Mouse (Mus musculus): ENCODE data around the gene Ttll7. TPM values are rescaled to one million over a fixed set of nuclear protein-coding genes. Genes with fewer than 3 reads are reported as not detected.
A peak's percentile ranks its signal among the peaks of the same experiment; 100 is the strongest.

The Ttll7 gene
- polyA plus RNA-seq, 1 experiment from 2014 or later, result 11.4 TPM

DNA sequence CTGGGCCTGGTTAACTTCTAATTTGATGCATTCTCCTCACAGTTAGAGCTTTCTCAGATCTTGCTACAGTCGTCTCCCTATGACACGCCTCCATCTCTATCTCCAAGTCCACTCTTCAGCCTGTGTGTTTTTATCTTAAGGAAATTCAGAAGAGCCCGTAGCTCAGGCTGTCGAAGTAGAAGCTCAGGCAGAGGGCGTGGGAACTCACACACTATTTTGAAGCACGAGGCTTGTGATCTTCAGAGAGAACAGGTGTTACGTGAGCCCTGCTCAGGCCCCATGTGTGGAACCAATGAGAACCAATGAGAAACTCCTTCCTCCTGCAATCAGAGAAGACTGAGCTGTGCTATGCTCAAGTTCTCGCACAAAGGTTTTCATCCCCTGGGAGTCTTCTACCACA lies 65.7 kb downstream of the Ttll7 start:
- no peaks in the 10 kb centered on the region for H3K9me3 ChIP-seq (replicated peaks)
- no peak overlapping the region for H3K27ac ChIP-seq (replicated peaks)
- H3K4me3 ChIP-seq (replicated peaks), result no peak overlapping the region
- H3K4me2 ChIP-seq, result no peak overlapping the region
- 0 out of 2 replicates have a peak, but pooled peaks cover 3% of the 10 kb centered on the region for H3K4me1 ChIP-seq
- no peak overlapping the region for H3K9ac ChIP-seq (replicated peaks)
- no peak for ATAC-seq (ENCODE audit: low FRiP score)
- 0 out of 2 replicates have a peak, but pooled peaks cover 2% of the 10 kb centered on the region for H3K27me3 ChIP-seq (replicated peaks)
- H3K36me3 ChIP-seq, result peaks cover 6% of the 10 kb centered on the region; the same call in 1 of the 2 replicates
- 73% methylated on average over 8 of the region's 8 CpGs for WGBS

DNA sequence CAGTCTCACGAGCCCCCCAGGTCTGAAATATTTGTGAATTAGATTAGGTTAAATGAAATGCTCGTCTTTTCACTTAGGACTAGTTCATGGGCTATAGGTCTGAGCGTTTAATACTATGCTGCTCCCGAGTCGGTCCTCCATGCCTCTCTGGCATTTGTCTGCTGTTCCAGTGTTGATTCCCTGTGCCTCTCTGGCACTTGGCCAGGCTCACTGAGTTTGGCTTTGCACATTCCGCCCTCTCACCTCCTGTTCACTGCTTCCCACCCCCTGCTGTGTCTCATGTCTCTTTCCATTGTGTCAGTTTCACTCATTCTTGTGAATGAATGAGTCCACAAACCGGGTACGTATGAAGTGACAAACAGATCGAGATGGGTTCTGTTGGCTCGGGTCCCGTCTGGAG lies 66.2 kb downstream of the Ttll7 start:
- no peak for ATAC-seq (ENCODE audit: low FRiP score)
- Histone ChIP-seq H3K9me3 (replicated peaks) (no peaks in the 10 kb centered on the region), H3K4me2 (no peak overlapping the region), H3K4me3 (replicated peaks) (no peak overlapping the region), H3K27ac (replicated peaks) (no peak overlapping the region), H3K4me1 (0 out of 2 replicates have a peak, but pooled peaks cover 3% of the 10 kb centered on the region), H3K9ac (replicated peaks) (no peak overlapping the region), H3K36me3 (peaks cover 6% of the 10 kb centered on the region; the same call in 1 of the 2 replicates), H3K27me3 (replicated peaks) (0 out of 2 replicates have a peak, but pooled peaks cover 2% of the 10 kb centered on the region)
- WGBS, result 66% methylated on average over 11 of the region's 11 CpGs

DNA sequence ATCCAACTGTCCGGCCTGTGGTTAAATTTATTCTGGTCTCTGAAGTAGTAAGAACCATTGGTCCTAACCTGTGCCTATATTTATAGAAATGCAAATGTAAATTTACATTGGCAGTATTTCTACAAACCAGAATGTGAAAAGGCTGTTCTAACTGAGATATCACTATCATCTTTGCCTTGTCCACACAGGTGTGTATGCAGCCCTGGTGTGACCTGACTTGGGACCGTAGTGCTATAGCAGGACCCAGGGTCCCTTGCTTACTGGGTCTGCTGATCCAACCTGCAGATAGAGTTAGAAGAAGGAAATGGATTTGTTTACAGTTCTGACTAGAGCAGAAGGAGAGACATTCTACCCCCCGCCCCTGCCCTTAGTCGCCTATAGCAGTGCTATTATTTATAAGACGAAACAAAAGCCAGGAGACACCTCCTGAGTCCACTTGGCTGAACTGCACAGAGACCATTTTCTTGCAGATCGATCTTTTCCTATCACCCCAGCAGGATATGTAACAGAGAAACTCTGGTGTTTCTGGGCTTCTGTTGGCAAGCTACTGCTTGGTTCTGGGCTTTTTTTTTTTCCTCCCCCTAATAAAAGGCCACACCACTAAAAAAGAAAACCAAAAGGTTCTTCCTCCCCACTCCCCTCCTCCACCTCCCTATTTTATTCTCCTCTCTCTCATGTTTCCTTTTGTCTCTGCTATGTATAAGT lies 75.3 kb downstream of the Ttll7 start:
- Histone ChIP-seq H3K27me3 (replicated peaks) (no peaks in the 10 kb centered on the region), H3K9ac (replicated peaks) (no peak overlapping the region), H3K4me1 (no peaks in the 10 kb centered on the region), H3K27ac (replicated peaks) (no peak overlapping the region), H3K4me3 (replicated peaks) (no peak overlapping the region), H3K9me3 (replicated peaks) (no peaks in the 10 kb centered on the region), H3K4me2 (no peak overlapping the region), H3K36me3 (peaks cover 25% of the 10 kb centered on the region)
- WGBS, result 88% methylated on average over 6 of the region's 6 CpGs
- no peak for ATAC-seq (ENCODE audit: low FRiP score)

DNA sequence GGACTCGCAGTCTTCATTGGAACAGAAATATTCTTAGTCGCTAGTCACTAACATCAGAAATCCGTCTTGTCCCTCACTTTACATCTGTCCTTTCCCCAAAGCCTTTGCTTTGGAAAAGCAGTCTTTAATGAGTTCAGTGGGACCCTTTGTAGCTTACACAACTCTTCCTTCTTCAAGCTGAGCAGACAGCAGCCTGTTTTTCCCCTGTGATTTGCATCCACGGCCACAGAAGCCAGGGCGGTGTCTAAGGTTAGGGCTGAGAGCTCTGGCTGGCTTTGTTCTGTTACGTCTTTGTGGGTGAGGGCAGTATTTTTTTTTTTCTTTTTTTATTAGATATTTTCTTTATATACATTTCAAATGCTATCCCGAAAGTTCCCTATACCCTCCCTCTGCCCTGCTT lies 76.0 kb downstream of the Ttll7 start:
- Histone ChIP-seq H3K36me3 (peaks cover 25% of the 10 kb centered on the region), H3K27me3 (replicated peaks) (no peaks in the 10 kb centered on the region), H3K4me1 (no peaks in the 10 kb centered on the region), H3K9ac (replicated peaks) (no peak overlapping the region), H3K27ac (replicated peaks) (no peak overlapping the region), H3K4me2 (no peak overlapping the region), H3K9me3 (replicated peaks) (no peaks in the 10 kb centered on the region), H3K4me3 (replicated peaks) (no peak overlapping the region)
- WGBS, result 91% methylated on average over 7 of the region's 7 CpGs
- ATAC-seq (ENCODE audit: low FRiP score), result no peak

DNA sequence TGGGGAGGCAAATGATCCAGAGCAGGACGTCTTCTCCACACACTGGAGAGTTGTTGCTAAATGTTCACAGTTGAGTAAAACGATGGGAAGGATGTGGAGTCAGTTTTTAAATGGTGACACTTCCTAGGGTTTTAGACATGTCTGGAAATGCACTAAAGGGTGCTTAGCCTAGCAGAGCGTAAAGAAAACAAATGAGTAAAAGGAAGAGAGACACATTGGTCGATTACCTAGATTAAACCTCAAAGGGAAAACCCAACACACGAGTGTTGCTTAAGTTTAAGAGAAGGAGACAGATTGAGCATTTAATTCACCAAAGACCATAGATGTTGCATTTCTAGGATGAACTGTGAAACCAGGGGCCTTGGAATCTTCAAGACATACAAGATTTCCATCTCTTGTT lies 76.8 kb downstream of the Ttll7 start:
- Histone ChIP-seq H3K4me3 (replicated peaks) (no peak overlapping the region), H3K27ac (replicated peaks) (no peak overlapping the region), H3K9me3 (replicated peaks) (no peaks in the 10 kb centered on the region), H3K4me1 (no peaks in the 10 kb centered on the region), H3K36me3 (peaks cover 27% of the 10 kb centered on the region), H3K27me3 (replicated peaks) (no peaks in the 10 kb centered on the region), H3K9ac (replicated peaks) (no peak overlapping the region), H3K4me2 (no peak overlapping the region)
- WGBS, result 73% methylated on average over 5 of the region's 5 CpGs
- ATAC-seq (ENCODE audit: low FRiP score), result no peak; the same call in 1 of the 2 replicates

DNA sequence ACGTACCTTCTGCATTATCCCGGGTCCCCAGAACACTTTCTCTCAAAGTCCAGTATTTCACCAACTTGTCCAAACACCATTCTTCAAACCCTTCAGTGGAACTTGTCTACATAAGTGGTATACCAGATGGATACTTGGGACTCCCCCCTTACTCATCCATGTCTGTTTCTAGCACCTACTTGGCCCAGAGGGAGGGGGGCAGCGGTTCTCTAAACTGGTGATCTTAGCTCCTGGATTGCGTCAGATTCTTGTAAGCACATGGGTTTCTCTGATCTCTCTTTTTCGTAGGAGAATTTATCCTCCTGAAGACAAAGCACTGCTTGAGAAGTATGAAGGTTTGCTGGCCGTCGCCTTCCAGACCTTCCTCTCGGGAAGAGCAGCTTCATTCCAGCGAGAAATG lies 79.0 kb downstream of the Ttll7 start:
- WGBS, result 96% methylated on average over 9 of the region's 9 CpGs
- no peak for ATAC-seq (ENCODE audit: low FRiP score)
- no peak overlapping the region for H3K4me3 ChIP-seq (replicated peaks)

DNA sequence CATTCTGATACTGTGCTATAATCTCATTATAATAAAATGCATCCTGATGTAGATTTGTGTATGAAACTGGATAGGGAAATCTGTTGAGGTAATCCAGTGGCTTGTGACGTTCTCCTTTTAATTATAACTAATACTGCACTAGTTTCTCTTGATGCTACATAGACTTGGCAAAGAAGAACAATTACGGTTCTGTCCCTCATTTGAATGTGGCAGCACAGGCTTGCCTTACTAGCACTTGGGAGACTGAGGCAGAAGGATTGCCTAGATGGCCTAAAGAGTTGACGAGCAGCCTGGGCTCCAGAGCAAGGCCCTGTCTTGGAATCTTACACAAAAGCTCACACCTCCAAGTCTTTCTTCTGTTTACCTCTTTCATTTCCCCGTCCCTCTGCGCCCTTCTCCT lies 80.3 kb downstream of the Ttll7 start:
- Histone ChIP-seq H3K4me3 (replicated peaks) (no peak overlapping the region), H3K27me3 (replicated peaks) (no peaks in the 10 kb centered on the region), H3K36me3 (peaks cover 46% of the 10 kb centered on the region), H3K4me2 (no peak overlapping the region), H3K9me3 (replicated peaks) (no peaks in the 10 kb centered on the region), H3K4me1 (no peaks in the 10 kb centered on the region), H3K9ac (replicated peaks) (no peak overlapping the region), H3K27ac (replicated peaks) (no peak overlapping the region)
- 82% methylated on average over 5 of the region's 5 CpGs for whole genome bisulfite sequencing
- ATAC-seq (ENCODE audit: low FRiP score), result no peak

More for the DNA sequence above, 79.0 kb downstream of the Ttll7 start:
- Histone ChIP-seq H3K4me2 (no peak overlapping the region), H3K9me3 (replicated peaks) (no peaks in the 10 kb centered on the region), H3K9ac (replicated peaks) (no peak overlapping the region), H3K36me3 (peaks cover 43% of the 10 kb centered on the region), H3K4me1 (no peaks in the 10 kb centered on the region), H3K27ac (replicated peaks) (no peak overlapping the region), H3K27me3 (replicated peaks) (no peaks in the 10 kb centered on the region)

DNA sequence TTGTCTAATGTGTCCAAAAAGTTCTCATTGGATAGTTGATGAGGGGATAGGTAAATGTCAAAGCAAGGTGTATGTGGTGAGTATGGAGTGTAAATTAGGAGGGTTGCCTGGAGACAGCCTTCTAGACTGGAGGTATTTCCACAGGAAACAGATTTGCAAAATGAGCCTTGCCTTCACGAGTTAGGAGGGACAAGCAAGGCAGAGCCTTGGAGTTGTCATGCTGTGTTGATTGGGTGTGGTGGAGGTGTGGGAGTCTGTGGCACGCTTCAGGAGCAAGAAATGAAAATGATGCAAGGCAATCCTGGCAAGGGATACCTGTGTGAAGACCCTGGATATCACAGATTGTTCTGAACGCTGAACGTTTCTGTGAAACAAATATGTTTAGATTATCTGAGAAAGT lies 84.7 kb downstream of the Ttll7 start:
- Histone ChIP-seq H3K27ac (replicated peaks) (no peak overlapping the region), H3K36me3 (peaks cover 30% of the 10 kb centered on the region), H3K9me3 (replicated peaks) (no peaks in the 10 kb centered on the region), H3K4me2 (no peak overlapping the region), H3K27me3 (replicated peaks) (no peaks in the 10 kb centered on the region), H3K4me3 (replicated peaks) (no peak overlapping the region), H3K4me1 (no peaks in the 10 kb centered on the region), H3K9ac (replicated peaks) (no peak overlapping the region)
- 80% methylated on average over 4 of the region's 4 CpGs for WGBS
- ATAC-seq (ENCODE audit: low FRiP score), result no peak

DNA sequence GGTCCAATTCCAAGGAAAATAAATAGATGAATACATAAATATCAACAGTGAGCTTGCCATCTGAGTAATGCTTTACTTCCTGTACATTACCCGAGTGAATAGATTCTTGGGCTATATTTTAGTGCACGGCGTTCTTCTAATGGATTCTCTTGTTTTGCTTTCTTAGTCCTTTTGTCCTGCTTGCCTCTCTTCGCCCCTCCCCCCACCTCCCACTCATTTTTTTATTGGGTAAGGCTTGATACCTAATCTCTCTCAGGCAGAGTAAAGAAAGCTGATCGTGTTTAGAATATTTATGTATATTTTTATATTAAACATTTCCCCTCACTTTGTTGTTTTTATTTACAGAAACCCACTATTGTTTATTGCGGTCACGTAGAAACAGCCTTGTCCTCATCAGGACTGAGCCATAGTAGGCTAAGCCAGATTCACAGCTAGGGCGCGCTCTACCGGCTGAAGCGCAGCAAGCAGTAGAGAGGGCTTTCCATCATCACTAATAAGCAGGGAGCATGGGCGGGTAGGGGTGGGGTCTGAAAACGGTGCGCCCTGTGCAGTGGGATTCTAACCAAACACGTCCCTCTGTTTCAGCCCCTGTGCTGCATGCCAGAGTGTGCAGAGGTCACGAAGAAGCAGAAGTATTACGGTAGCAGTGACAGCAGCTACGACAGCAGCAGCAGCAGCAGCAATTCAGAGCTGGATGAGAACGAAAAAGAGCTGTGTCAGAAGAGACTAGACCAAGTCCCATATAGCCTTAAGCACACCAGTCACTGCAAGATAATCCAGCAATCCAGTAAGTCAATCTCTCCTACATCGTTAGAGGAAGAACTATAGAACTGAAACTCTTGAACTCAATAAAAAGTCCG lies 87.5 kb downstream of the Ttll7 start:
- WGBS, result 23% methylated on average over 21 of the region's 21 CpGs
- peak; percentile 88 for ATAC-seq (ENCODE audit: low FRiP score)
- Histone ChIP-seq H3K4me3 (replicated peaks) (no peak overlapping the region), H3K9ac (replicated peaks) (no peak overlapping the region), H3K27ac (replicated peaks) (no peak overlapping the region), H3K9me3 (replicated peaks) (no peaks in the 10 kb centered on the region), H3K4me2 (peak overlapping the region; percentile 34), H3K4me1 (no peaks in the 10 kb centered on the region), H3K36me3 (peaks cover 16% of the 10 kb centered on the region), H3K27me3 (replicated peaks) (no peaks in the 10 kb centered on the region)

DNA sequence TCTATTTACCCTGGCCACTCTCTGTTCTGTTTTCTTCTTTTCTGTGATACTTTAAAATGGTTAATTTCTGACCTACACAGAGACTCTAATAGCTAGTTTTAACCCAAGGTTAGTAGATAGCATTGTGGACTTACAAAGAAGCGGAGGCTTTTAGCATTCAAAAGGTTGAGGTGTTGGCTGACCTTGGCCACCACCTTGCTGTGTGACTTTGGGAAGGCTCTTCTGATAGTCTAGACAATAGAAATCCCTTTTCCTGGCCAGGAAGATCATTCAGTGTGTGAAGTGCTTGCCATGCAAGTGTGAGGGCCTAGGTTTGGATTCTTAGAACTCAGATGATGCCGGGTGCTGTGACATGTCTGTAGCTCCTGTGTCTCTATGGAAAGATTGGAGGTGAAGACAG lies 90.9 kb downstream of the Ttll7 start:
- Histone ChIP-seq H3K4me3 (replicated peaks) (no peak overlapping the region), H3K27me3 (replicated peaks) (no peaks in the 10 kb centered on the region), H3K9me3 (replicated peaks) (no peaks in the 10 kb centered on the region), H3K9ac (replicated peaks) (no peak overlapping the region), H3K4me2 (no peak overlapping the region), H3K36me3 (no peaks in the 10 kb centered on the region), H3K4me1 (no peaks in the 10 kb centered on the region), H3K27ac (replicated peaks) (no peak overlapping the region)
- ATAC-seq (ENCODE audit: low FRiP score), result no peak
- 95% methylated on average over 2 of the region's 2 CpGs for WGBS

DNA sequence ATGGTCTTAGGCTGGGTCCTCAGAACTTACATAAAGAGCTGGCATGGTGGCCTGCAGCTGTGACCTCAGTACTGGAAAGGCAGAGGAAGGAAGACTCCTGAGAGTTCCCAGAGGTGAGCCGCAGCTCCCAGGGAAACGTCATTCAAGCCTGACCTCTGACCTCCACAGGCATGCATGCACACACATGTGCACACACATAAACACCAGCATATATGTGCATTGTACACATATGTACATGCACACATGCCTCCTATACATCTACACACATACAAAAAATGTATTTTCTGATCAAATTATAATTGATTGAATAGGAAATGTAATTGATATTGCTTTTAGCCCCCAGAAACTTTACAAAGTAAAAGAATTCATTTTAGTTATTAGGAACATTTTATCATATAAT lies 93.2 kb downstream of the Ttll7 start:
- Histone ChIP-seq H3K4me2 (no peak overlapping the region), H3K36me3 (peaks cover 5% of the 10 kb centered on the region; the same call in 1 of the 2 replicates), H3K9me3 (replicated peaks) (no peaks in the 10 kb centered on the region), H3K4me1 (no peaks in the 10 kb centered on the region), H3K4me3 (replicated peaks) (no peak overlapping the region), H3K9ac (replicated peaks) (no peak overlapping the region), H3K27ac (replicated peaks) (no peak overlapping the region), H3K27me3 (replicated peaks) (no peaks in the 10 kb centered on the region)
- ATAC-seq (ENCODE audit: low FRiP score), result no peak
- WGBS, result 52% methylated on average over 2 of the region's 2 CpGs

DNA sequence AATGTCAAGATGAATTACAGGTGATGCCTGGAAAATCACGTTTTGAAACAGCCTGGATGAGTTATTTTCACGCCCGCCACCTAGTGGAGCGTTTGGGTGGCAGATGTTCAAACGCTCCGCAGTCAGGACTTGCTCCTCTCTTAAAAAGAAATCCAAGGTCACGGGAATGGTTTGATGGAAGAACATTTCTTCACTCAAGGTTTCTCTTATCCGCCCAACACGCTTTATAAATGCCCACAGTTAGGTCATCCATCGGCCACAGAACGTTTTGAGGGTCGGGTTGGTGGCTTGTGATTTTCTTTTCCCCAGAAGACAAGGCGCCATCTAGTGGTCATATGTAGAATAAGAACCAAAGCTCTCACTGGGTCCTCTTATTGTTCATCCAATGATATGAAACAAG lies 93.7 kb downstream of the Ttll7 start:
- Histone ChIP-seq H3K27me3 (replicated peaks) (no peaks in the 10 kb centered on the region), H3K36me3 (peaks cover 5% of the 10 kb centered on the region; the same call in 1 of the 2 replicates), H3K4me3 (replicated peaks) (peak overlapping the region; percentile 44), H3K9me3 (replicated peaks) (no peaks in the 10 kb centered on the region), H3K4me2 (peak overlapping the region; percentile 64), H3K9ac (replicated peaks) (0 out of 2 replicates have a peak overlapping the region, but pooled peaks have one; percentile 41), H3K27ac (replicated peaks) (peak overlapping the region; percentile 63), H3K4me1 (no peaks in the 10 kb centered on the region)
- under 1% methylated on average over 13 of the region's 13 CpGs for WGBS
- peak; percentile 73 for ATAC-seq (ENCODE audit: low FRiP score)

Measured in neural tube, embryonic 15.5 days (tissue).